Comparison of ENCODE assay signal across 20 mouse cellular contexts in the genomic region with DNA sequence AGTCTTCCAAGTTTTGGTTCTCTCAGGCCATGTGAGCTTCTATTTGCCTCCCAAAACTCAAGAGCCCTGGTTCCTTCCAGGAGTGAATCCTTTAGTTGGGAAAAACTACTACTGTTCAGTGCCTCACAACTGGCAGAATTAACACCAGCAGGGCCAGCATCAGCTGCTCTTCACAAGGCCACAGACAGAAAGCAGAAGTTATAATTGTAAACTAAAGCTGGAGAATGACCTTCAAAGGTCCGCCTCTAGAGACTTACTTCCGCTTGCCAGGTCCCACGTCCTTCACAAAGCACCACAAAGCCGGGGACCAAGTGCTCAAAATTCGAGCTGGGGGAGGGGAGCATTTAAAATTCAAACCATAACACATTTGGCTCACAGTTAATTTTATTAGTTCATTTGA. TPM values are rescaled to one million over a fixed set of nuclear protein-coding genes. Genes with fewer than 3 reads are reported as not detected.
DNase-seq lines count a peak whose midpoint lies in the region; ATAC-seq and TF ChIP-seq lines count a peak whose summit lies in the region.
"Had no signal": no experiment of that assay in that cellular context is flagged by ENCODE, and none has a peak within 500 bp of the region (broad histone marks: within the 10 kb centered on the region; RNA-seq: fewer than 3 reads in every experiment).

No protein-coding gene starts in this region.

- 53% methylated on average over 5 of the region's 5 CpGs for WGBS in intestine, embryonic 15.5 days
- 47% methylated on average over 5 of the region's 5 CpGs for WGBS in intestine, postnatal 0 days
- WGBS in spleen, adult 2 months, result 5% methylated on average over 5 of the region's 5 CpGs
- WGBS in stomach, embryonic 15.5 days, result 49% methylated on average over 5 of the region's 5 CpGs
- 65% methylated on average over 5 of the region's 5 CpGs for WGBS in cerebellum, adult 2 months

- TF ChIP-seq POLR2A in spleen, adult 2 months (IDR thresholded peaks at IDR 0.05; ENCODE audit: low read depth, low read length), result no peak
- no peak for TF ChIP-seq POLR2A in cerebellum, adult 2 months (IDR thresholded peaks at IDR 0.05; ENCODE audit: borderline replicate concordance, insufficient read depth, low read length)

- no peak overlapping the region for H3K4me3 ChIP-seq in intestine, embryonic 15.5 days (replicated peaks)
- no peak overlapping the region for H3K4me3 ChIP-seq in intestine, postnatal 0 days (ENCODE audit: low read depth, low read length)
- H3K4me3 ChIP-seq in spleen, adult 2 months (ENCODE audit: extremely low read depth, insufficient read depth, insufficient read length), result no peak overlapping the region
- no peak overlapping the region for H3K4me3 ChIP-seq in stomach, embryonic 15.5 days (replicated peaks)
- H3K4me3 ChIP-seq in left cerebral cortex, adult 2 months, result no peak overlapping the region
- no peak overlapping the region for H3K4me3 ChIP-seq in cerebellum, adult 2 months (replicated peaks; ENCODE audit: insufficient read depth, low read depth, low read length)
- H3K4me3 ChIP-seq: erythroblast, embryonic 14.5 days; heart, embryonic 13.5 days; liver, embryonic 15.5 days had no signal

- no peaks in the 10 kb centered on the region for H3K36me3 ChIP-seq in intestine, embryonic 15.5 days
- no peaks in the 10 kb centered on the region for H3K36me3 ChIP-seq in intestine, postnatal 0 days (ENCODE audit: control insufficient read depth, insufficient read depth)
- H3K36me3 ChIP-seq in spleen, adult 2 months (ENCODE audit: control insufficient read depth, insufficient read depth, low read length), result no peaks in the 10 kb centered on the region
- H3K36me3 ChIP-seq in stomach, embryonic 15.5 days, result no peaks in the 10 kb centered on the region
- H3K36me3 ChIP-seq: heart, embryonic 13.5 days; liver, embryonic 15.5 days had no signal

- peaks cover 9% of the 10 kb centered on the region; the same call in 1 of the 2 replicates for H3K4me1 ChIP-seq in intestine, embryonic 15.5 days (replicated peaks)
- H3K4me1 ChIP-seq in intestine, postnatal 0 days (replicated peaks; ENCODE audit: control insufficient read depth, insufficient read depth, low read length), result no peaks in the 10 kb centered on the region
- H3K4me1 ChIP-seq in spleen, adult 2 months (ENCODE audit: control insufficient read depth, insufficient read depth, insufficient read length), result peaks cover 6% of the 10 kb centered on the region; the same call in 1 of the 2 replicates
- H3K4me1 ChIP-seq in stomach, embryonic 15.5 days, result no peaks in the 10 kb centered on the region
- H3K4me1 ChIP-seq in cerebellum, adult 2 months (ENCODE audit: control insufficient read depth, insufficient read depth, low read length), result no peaks in the 10 kb centered on the region

- H3K27me3 ChIP-seq in intestine, embryonic 15.5 days (replicated peaks), result no peaks in the 10 kb centered on the region
- no peaks in the 10 kb centered on the region for H3K27me3 ChIP-seq in intestine, postnatal 0 days (replicated peaks; ENCODE audit: control insufficient read depth, insufficient read depth, low read length)
- H3K27me3 ChIP-seq in spleen, adult 2 months (ENCODE audit: control insufficient read depth, insufficient read depth, low read length), result no peaks in the 10 kb centered on the region
- H3K27me3 ChIP-seq in stomach, embryonic 15.5 days (replicated peaks), result no peaks in the 10 kb centered on the region
- H3K27me3 ChIP-seq in cerebellum, adult 2 months (ENCODE audit: control insufficient read depth, insufficient read depth, low read length), result no peaks in the 10 kb centered on the region
- H3K27me3 ChIP-seq: heart, embryonic 13.5 days; liver, embryonic 15.5 days had no signal

- no peak overlapping the region for H3K9ac ChIP-seq in intestine, embryonic 15.5 days
- no peak overlapping the region for H3K9ac ChIP-seq in intestine, postnatal 0 days (ENCODE audit: low read depth, low read length)
- H3K9ac ChIP-seq in stomach, embryonic 15.5 days, result no peak overlapping the region
- H3K9ac ChIP-seq: heart, embryonic 13.5 days; liver, embryonic 15.5 days had no signal

- peak; percentile 15 to 28 for DNase-seq in spleen, adult 2 months (ENCODE audit: low read depth in 1 of 2, low spot score in 2 of 2)
- DNase-seq in spleen, postnatal 4 days (ENCODE audit: low spot score in 2 of 2), result no peak
- no peak for DNase-seq in left cerebral cortex, adult 2 months (ENCODE audit: extremely low spot score in 1 of 2, low spot score in 2 of 2)
- DNase-seq in cerebellum, adult 2 months, result no peak
- DNase-seq: gastrocnemius, postnatal 36 days; kidney, postnatal 36 days; layer of hippocampus, postnatal 36 days; midbrain, embryonic 14.5 days; thymus, postnatal 14 days had no signal

- H3K9me3 ChIP-seq in intestine, embryonic 15.5 days, result no peaks in the 10 kb centered on the region
- no peaks in the 10 kb centered on the region for H3K9me3 ChIP-seq in intestine, postnatal 0 days (ENCODE audit: control insufficient read depth)
- no peaks in the 10 kb centered on the region for H3K9me3 ChIP-seq in stomach, embryonic 15.5 days
- H3K9me3 ChIP-seq: heart, embryonic 13.5 days; liver, embryonic 15.5 days had no signal

- TF ChIP-seq CTCF in intestine, postnatal 0 days (IDR thresholded peaks at IDR 0.05; ENCODE audit: low read depth), result no peak
- no peak for TF ChIP-seq CTCF in spleen, adult 2 months (IDR thresholded peaks at IDR 0.05; ENCODE audit: extremely low read depth, insufficient read depth, insufficient read length, insufficient replicate concordance)
- TF ChIP-seq CTCF in left cerebral cortex, adult 2 months (IDR thresholded peaks at IDR 0.05), result no peak
- no peak for TF ChIP-seq CTCF in cerebellum, adult 2 months (IDR thresholded peaks at IDR 0.05; ENCODE audit: borderline replicate concordance, insufficient read depth, low read depth, low read length)

- H3K27ac ChIP-seq in intestine, embryonic 15.5 days, result no peak overlapping the region
- no peak overlapping the region for H3K27ac ChIP-seq in intestine, postnatal 0 days (ENCODE audit: low read depth, low read length)
- H3K27ac ChIP-seq in spleen, adult 2 months (ENCODE audit: insufficient read depth, low read length), result peak overlapping the region; percentile 68
- H3K27ac ChIP-seq in stomach, embryonic 15.5 days, result peak overlapping the region; percentile 17
- no peak overlapping the region for H3K27ac ChIP-seq in left cerebral cortex, adult 2 months
- H3K27ac ChIP-seq in cerebellum, adult 2 months (ENCODE audit: insufficient read depth, low read length), result no peak overlapping the region
- H3K27ac ChIP-seq: heart, embryonic 13.5 days; liver, embryonic 15.5 days had no signal

- intact Hi-C loops in left cerebral cortex, adult 2 months (cut with DNase I), result no loop called here

- H3K4me2 ChIP-seq in intestine, embryonic 15.5 days (replicated peaks), result no peak overlapping the region
- no peak overlapping the region for H3K4me2 ChIP-seq in intestine, postnatal 0 days (replicated peaks; ENCODE audit: low read depth)
- no peak overlapping the region for H3K4me2 ChIP-seq in stomach, embryonic 15.5 days
- H3K4me2 ChIP-seq: heart, embryonic 13.5 days; liver, embryonic 15.5 days had no signal

- peak; percentile 29; the same call in 1 of the 2 replicates for ATAC-seq in intestine, embryonic 15.5 days
- ATAC-seq in intestine, postnatal 0 days, result no peak
- ATAC-seq in granulocyte monocyte progenitor cell, adult 5-6 weeks (replicated peaks; ENCODE audit: poor library complexity, severe bottlenecking), result peak; percentile 100
- no peak for ATAC-seq in stomach, embryonic 15.5 days (ENCODE audit: insufficient read depth, low FRiP score, low read depth)
- ATAC-seq: CD4-positive, CD25-positive, alpha-beta regulatory T cell, adult 4 months had no signal

RNA-seq across cellular contexts. Expression of a gene that starts 0.6 kb away (rescaled TPM):
- polyA plus RNA-seq in intestine, embryonic 15.5 days (2015; fragmentation: Nextera tagmentation; extraction: Ambion mirVana), result 3.2 and 4.7 TPM in 2 replicates
- 4.6 and 6.0 TPM in 2 replicates for polyA plus RNA-seq in intestine, postnatal 0 days (2015; fragmentation: Nextera tagmentation; extraction: Ambion mirVana)
- 0.41 and 0.63 TPM in 2 replicates for polyA plus RNA-seq in spleen, adult 2 months (2012; rRNA removed)
- not detected in 2 replicates for total RNA-seq in granulocyte monocyte progenitor cell, adult 5-6 weeks (2014; fragmentation: Nextera tagmentation)
- total RNA-seq in granulocyte monocyte progenitor cell, adult 5-6 weeks (2017), result not detected in 2 replicates
- polyA plus RNA-seq in stomach, embryonic 15.5 days (2015; fragmentation: Nextera tagmentation; extraction: Ambion mirVana), result 4.2 and 6.6 TPM in 2 replicates
- total RNA-seq in left cerebral cortex, adult 2 months (2021), result not detected
- polyA plus RNA-seq in cerebellum, adult 2 months (2012; rRNA removed), result not detected in 2 replicates
- total RNA-seq: gastrocnemius, postnatal 36 days; layer of hippocampus, postnatal 36 days had no signal
- polyA plus RNA-seq: CD4-positive, CD25-positive, alpha-beta regulatory T cell, adult 4 months; erythroblast, embryonic 14.5 days; frontal cortex, adult 2 months; hindbrain, embryonic 11.5 days; limb, embryonic 11.5 days; midbrain, embryonic 14.5 days had no signal

RNA-seq across cellular contexts. Expression of a gene that starts 13.9 kb away (rescaled TPM):
- 1.3 and 2.0 TPM in 2 replicates for polyA plus RNA-seq in intestine, embryonic 15.5 days (2015; fragmentation: Nextera tagmentation; extraction: Ambion mirVana)
- 0.35 and 0.80 TPM in 2 replicates for polyA plus RNA-seq in intestine, postnatal 0 days (2015; fragmentation: Nextera tagmentation; extraction: Ambion mirVana)
- 0.90 and 1.0 TPM in 2 replicates for polyA plus RNA-seq in spleen, adult 2 months (2012; rRNA removed)
- 1.5 TPM in 1 of 2 replicates, not detected in the other for total RNA-seq in granulocyte monocyte progenitor cell, adult 5-6 weeks (2014; fragmentation: Nextera tagmentation)
- 0.22 and 3.5 TPM in 2 replicates for total RNA-seq in granulocyte monocyte progenitor cell, adult 5-6 weeks (2017)
- polyA plus RNA-seq in stomach, embryonic 15.5 days (2015; fragmentation: Nextera tagmentation; extraction: Ambion mirVana), result 4.9 and 9.2 TPM in 2 replicates
- under 1 TPM; 0.70 TPM for total RNA-seq in left cerebral cortex, adult 2 months (2021)
- 0.33 and 0.39 TPM in 2 replicates for polyA plus RNA-seq in cerebellum, adult 2 months (2012; rRNA removed)
- polyA plus RNA-seq: CD4-positive, CD25-positive, alpha-beta regulatory T cell, adult 4 months; erythroblast, embryonic 14.5 days had no signal

RNA-seq across cellular contexts. Expression of a gene that starts 26.7 kb away (rescaled TPM):
- not detected in 2 replicates for polyA plus RNA-seq in intestine, embryonic 15.5 days (2015; fragmentation: Nextera tagmentation; extraction: Ambion mirVana)
- polyA plus RNA-seq in intestine, postnatal 0 days (2015; fragmentation: Nextera tagmentation; extraction: Ambion mirVana), result not detected in 2 replicates
- polyA plus RNA-seq in spleen, adult 2 months (2012; rRNA removed), result not detected in 2 replicates
- total RNA-seq in granulocyte monocyte progenitor cell, adult 5-6 weeks (2014; fragmentation: Nextera tagmentation), result not detected in 2 replicates
- total RNA-seq in granulocyte monocyte progenitor cell, adult 5-6 weeks (2017), result not detected in 2 replicates
- polyA plus RNA-seq in stomach, embryonic 15.5 days (2015; fragmentation: Nextera tagmentation; extraction: Ambion mirVana), result not detected in 2 replicates
- not detected for total RNA-seq in left cerebral cortex, adult 2 months (2021)
- polyA plus RNA-seq in cerebellum, adult 2 months (2012; rRNA removed), result not detected in 2 replicates
- total RNA-seq: layer of hippocampus, postnatal 36 days had no signal
- polyA plus RNA-seq: CD4-positive, CD25-positive, alpha-beta regulatory T cell, adult 4 months; erythroblast, embryonic 14.5 days; frontal cortex, adult 2 months; heart, embryonic 13.5 days; hindbrain, embryonic 11.5 days; limb, embryonic 11.5 days; liver, embryonic 15.5 days; midbrain, embryonic 14.5 days had no signal

RNA-seq across cellular contexts. Expression of a gene that starts 31.2 kb away (rescaled TPM):
- 220 and 257 TPM in 2 replicates for polyA plus RNA-seq in intestine, embryonic 15.5 days (2015; fragmentation: Nextera tagmentation; extraction: Ambion mirVana)
- polyA plus RNA-seq in intestine, postnatal 0 days (2015; fragmentation: Nextera tagmentation; extraction: Ambion mirVana), result 158 and 161 TPM in 2 replicates
- 103 and 107 TPM in 2 replicates for polyA plus RNA-seq in spleen, adult 2 months (2012; rRNA removed)
- total RNA-seq in granulocyte monocyte progenitor cell, adult 5-6 weeks (2014; fragmentation: Nextera tagmentation), result 160 and 219 TPM in 2 replicates
- total RNA-seq in granulocyte monocyte progenitor cell, adult 5-6 weeks (2017), result 71.5 and 106 TPM in 2 replicates
- 227 and 239 TPM in 2 replicates for polyA plus RNA-seq in stomach, embryonic 15.5 days (2015; fragmentation: Nextera tagmentation; extraction: Ambion mirVana)
- total RNA-seq in left cerebral cortex, adult 2 months (2021), result 100 to 1,000 TPM; 119 to 127 TPM
- polyA plus RNA-seq in cerebellum, adult 2 months (2012; rRNA removed), result 247 TPM in 2 replicates

RNA-seq across cellular contexts. Expression of a gene that starts 33.3 kb away (rescaled TPM):
- 38.7 and 40.5 TPM in 2 replicates for polyA plus RNA-seq in intestine, embryonic 15.5 days (2015; fragmentation: Nextera tagmentation; extraction: Ambion mirVana)
- polyA plus RNA-seq in intestine, postnatal 0 days (2015; fragmentation: Nextera tagmentation; extraction: Ambion mirVana), result 38.3 and 38.7 TPM in 2 replicates
- polyA plus RNA-seq in spleen, adult 2 months (2012; rRNA removed), result 13.3 and 18.5 TPM in 2 replicates
- total RNA-seq in granulocyte monocyte progenitor cell, adult 5-6 weeks (2014; fragmentation: Nextera tagmentation), result 39.1 and 43.7 TPM in 2 replicates
- 18.4 and 33.2 TPM in 2 replicates for total RNA-seq in granulocyte monocyte progenitor cell, adult 5-6 weeks (2017)
- polyA plus RNA-seq in stomach, embryonic 15.5 days (2015; fragmentation: Nextera tagmentation; extraction: Ambion mirVana), result 39.1 and 47.7 TPM in 2 replicates
- 1 to 10 TPM; 4.7 to 5.2 TPM for total RNA-seq in left cerebral cortex, adult 2 months (2021)
- polyA plus RNA-seq in cerebellum, adult 2 months (2012; rRNA removed), result 16.4 and 17.1 TPM in 2 replicates

Comparison
In these comparisons a context has a peak if more than half of its experiments do, and no peak if none do; other contexts are left out.
1. ATAC-seq: peak in intestine, embryonic 15.5 days (single experiment) and granulocyte monocyte progenitor cell, adult 5-6 weeks (single experiment); none in intestine, postnatal 0 days (single experiment) and stomach, embryonic 15.5 days (single experiment).
2. DNase-seq: peak in spleen, adult 2 months (2 of 2); none in spleen, postnatal 4 days (0 of 2), left cerebral cortex, adult 2 months (0 of 2) and cerebellum, adult 2 months (0 of 2).
3. H3K27ac ChIP-seq: peak in spleen, adult 2 months (single experiment) and stomach, embryonic 15.5 days (single experiment); none in intestine, embryonic 15.5 days (single experiment), intestine, postnatal 0 days (single experiment), left cerebral cortex, adult 2 months (single experiment) and cerebellum, adult 2 months (single experiment).